Mouse (Mus musculus) ovary, postnatal 10 days (tissue): ENCODE measurements around the gene BC004004.
A peak's percentile ranks its signal among the peaks of the same experiment; 100 is the strongest.
"Not testable (repeated sequence)": the region's sequence is repeated elsewhere in the genome, so short reads cannot be mapped to it uniquely, and the experiment has no call there.

Source experiments
- DNase-seq: peaks from one replicate; pipeline ENCODE4 v3.0.0; 2022; ENCODE audit warnings: low spot score

The BC004004 gene

DNA sequence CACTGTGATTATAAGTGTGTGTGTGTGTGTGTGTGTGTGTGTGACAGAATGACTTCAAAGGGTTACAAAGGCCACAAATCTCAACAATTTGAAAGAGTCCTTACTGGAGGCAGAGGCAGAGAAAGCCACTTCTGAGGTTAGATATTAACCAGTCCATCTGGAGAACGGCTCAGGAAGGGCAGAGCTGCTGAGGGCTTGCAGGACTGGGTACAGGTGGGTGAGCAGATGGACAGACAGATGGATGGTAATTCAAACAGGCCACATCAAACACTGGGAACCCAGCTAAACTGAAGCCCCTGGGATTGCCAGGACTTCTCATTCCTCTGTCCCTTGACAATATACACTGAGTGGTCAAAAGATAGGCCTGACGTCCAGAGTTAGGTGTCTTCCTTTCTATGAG, 80.4 kb downstream of the BC004004 start:
- no peak for DNase-seq

DNA sequence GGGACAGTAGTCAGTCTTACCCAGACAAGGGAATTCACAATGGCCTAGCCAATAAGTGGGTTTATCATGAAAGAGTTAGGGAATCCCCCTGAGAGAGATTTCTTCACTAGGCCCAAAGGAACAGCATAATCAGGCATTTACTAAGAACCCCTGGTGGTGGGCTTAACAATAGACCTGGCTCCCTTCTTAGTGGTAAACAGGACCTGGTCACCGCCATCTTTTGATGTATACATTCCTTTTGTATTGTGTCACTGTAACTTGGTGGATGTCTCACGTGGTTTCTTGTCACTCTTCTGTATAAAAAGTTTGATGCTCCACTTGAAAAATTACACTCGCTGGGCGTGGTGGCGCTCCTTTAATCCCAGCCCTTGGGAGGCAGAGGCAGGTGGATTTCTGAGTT, 82.5 kb downstream of the BC004004 start:
- not testable (repeated sequence) for DNase-seq

DNA sequence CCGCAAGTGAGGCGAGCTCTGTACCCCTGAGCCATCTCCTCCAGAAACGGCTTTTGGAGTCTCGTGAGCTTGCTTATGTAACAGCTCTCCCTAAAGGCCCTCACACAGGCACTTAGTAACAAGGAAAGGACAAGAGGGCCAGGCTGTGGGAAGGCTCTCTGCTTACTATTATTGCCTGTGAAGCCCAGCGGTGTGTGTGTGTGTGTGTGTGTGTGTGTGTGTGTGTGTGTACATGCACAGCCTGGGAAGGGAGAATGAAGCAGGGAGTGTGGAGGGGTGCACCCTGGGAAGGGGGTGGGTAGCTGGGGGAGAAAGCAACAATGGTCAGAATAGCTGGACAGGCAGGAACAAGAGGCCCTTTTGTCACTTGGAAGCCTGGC, 86.9 kb downstream of the BC004004 start:
- peak; percentile 18 for DNase-seq

DNA sequence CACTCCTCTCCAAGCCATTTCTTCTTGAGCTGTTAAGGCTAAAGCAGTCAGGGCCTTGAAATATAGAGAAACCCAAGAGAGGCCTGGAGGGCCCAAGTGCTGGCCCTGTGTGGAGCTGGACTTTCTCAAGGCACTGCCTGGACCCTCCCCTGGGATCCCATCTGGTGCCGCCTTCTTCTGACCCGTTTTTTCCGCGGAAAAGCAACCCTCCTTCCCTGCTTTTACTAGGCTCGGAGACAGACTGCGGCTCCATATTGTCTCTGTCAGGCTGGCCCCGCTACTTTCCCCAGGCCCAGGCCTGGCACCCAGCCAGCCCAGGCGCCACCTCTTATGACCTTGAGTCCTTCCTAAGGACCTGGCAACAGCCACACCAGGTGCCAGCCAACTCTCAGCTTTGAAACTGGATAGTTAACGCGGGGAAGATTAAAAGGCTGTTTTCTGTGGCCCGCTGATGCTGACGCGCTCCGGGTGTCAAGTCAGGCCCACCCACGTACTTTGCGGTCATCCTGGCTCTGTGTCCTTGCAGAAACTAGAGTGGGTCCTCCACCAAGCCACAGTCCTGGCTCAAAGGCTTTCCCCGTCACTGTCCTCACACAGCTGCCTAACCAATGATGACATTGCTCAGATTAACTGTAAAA, 87.4 kb downstream of the BC004004 start:
- DNase-seq, result peak; percentile 52

DNA sequence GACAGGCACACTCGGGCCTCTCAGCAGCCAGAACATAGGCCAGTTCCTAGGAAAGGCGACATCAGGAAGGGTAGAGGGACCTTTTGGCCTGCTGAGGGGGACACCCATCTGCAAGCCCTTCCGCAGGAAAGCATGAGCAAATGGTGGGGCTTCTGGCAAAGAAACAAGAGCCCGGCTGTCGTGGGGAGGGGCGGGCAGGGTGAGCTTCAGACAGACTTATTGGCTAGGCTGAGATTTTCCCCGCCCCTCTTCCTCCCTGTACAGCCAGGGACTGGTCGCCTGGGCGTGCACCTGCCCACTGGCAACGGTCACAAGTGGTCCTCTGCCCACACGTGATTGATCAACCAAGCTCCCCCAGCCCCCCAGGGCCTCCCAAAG, 87.9 kb downstream of the BC004004 start:
- DNase-seq, result peak; percentile 41

DNA sequence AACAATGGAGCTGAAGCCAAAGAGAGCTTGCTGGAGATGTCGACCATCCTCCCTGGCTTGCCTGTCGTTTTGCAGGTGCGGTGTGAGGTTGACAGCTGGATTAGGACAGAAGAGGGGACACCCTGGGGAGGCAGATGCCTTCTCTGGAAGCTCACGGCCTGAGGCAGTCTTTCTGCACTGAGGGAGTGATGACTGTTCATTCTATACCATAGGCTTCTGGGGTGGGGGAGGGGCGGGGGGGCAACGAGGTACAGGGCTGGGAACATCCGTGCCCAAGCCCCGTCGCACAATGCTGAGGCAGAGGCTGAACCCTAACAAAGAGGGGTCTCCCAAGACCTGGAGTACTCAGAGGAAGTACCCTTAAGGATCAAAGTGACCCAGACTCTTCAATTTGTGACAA, 88.3 kb downstream of the BC004004 start:
- no peak for DNase-seq

DNA sequence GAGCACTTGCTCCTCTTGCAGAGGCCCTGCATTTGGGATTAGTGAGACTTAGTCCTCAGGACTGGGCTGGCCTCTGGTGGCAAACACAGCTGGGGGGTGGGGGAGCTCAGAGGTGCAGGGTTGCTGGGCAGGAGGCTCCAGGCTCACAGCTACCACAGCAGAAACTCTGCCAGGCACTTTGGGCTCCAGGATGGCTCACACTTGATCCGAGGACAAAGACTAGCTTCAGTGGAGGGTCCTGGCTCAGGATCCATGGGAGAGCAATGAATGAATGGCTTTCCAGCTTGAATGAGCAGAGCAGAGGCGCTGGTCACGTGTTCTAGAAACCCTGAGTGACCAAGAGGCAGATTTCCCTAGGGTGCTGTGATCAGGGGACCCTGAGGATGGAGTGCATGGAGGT, 90.3 kb downstream of the BC004004 start:
- DNase-seq, result no peak

DNA sequence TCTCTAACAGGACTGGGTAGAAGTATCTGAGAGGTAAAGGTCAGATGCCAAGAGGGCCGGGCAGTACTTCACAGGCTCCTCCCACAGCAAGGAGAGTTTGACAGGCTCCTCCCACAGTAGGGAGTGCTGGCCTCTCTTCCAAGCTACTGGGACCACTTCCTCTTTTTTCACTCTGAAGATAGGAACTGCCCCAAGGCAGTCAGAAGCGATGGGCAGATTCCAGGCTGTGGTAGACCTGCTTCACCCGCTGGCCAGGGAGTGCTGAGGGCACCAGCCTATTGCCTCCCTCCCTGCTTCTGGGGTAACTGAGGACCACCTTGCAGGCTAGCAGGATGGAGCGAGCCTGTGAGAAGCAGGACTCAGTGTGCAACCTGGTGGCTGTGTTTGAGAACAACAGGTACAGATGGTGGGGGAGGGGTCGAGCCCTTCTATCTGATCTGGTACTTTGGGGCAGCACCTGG, 92.2 kb downstream of the BC004004 start, which contains the start of gene Fgd2:
TSS of gene Fgd2 (plus strand) at position 154 of the 461 bp plus-strand sequence.
- no peak for DNase-seq

DNA sequence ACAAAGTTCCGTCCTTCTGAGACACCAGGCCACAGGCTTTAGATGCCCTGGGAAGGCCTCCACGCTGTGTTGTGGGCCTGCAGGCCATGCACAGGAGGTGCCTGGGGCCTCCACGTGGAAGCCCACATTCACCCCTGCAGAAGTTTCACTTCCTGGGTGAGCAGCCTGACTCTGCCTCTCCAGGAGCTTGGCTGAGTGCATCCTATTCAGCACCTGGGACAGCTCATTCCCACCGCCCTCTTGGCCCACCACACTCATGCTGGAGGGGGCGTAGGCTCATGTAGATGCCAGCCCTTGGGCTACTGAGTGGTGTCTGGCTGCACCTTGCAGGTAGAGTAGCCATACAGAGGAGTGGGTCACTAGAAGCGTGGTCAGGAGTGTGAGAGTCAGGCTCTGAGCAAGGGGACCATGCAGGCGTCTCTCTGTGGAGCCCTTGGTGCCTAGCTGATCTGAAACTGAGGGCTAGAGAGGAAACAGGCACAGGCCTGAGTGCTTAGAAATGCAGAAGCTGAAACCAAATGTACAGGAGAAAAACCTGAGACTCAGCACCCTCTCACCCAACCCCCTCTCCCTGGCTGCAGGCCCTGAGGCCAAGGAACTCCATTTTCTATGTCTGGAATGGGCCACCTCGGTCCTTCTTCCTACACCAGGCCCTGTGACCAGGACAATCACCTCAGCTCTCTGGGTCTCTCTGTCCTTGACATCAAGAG, 93.5 kb downstream of the BC004004 start:
- DNase-seq, result no peak

DNA sequence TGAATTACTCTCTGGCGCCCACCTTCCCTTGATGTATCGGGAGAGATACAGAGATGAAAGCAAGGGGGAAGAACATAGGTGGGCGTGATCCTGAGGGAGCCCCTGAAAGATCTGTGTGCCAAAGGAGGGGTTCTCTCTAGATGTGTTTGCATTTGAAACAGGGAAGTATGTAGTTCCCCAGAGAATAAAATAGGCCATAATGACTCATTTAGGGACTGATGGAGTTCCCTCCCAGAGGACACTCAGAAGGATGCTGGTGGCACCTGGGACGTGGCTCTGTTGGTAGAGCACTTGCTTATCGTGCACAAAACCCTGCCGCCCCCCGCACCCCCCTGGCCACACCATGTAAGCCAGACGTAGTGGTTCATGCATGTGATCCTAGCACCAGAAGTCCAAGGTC, 94.5 kb downstream of the BC004004 start:
- DNase-seq, result no peak
